Mouse (Mus musculus): ENCODE measurements around the gene Rinl. TPM values are rescaled to one million over a fixed set of nuclear protein-coding genes. Genes with fewer than 3 reads are reported as not detected.

The Rinl gene
- polyA plus RNA-seq, 1 experiment, result 94.3 TPM

GRCm38 (mm10) chr7:28787884-28788283 is 885 bp upstream of the Rinl start:
- Histone ChIP-seq H3K4me1 (ENCODE audit: control insufficient read depth, insufficient read depth, low read length) (peaks cover 3% of the 10 kb centered on the region; the same call in 1 of the 2 replicates), H3K4me3 (replicated peaks; ENCODE audit: control insufficient read depth, low read depth, low read length) (no peak overlapping the region), H3K27ac (ENCODE audit: control insufficient read depth, insufficient read depth, low read depth, low read length, poor library complexity) (peak overlapping the region; percentile 20; the same call in 1 of the 2 replicates)
- no peak for TF ChIP-seq CTCF (IDR thresholded peaks at IDR 0.05; ENCODE audit: control insufficient read depth, insufficient read depth, low read length)
- no peak for TF ChIP-seq POLR2A (IDR thresholded peaks at IDR 0.05; ENCODE audit: borderline replicate concordance, control insufficient read depth, low read depth, low read length)
- 79% methylated on average over 9 of the region's 9 CpGs for WGBS

- Histone ChIP-seq H3K27ac (ENCODE audit: control insufficient read depth, insufficient read depth, low read depth, low read length, poor library complexity) (peak overlapping the region; percentile 70), H3K4me3 (replicated peaks; ENCODE audit: control insufficient read depth, low read depth, low read length) (peak overlapping the region; percentile 81), H3K4me1 (ENCODE audit: control insufficient read depth, insufficient read depth, low read length) (peaks cover 3% of the 10 kb centered on the region; the same call in 1 of the 2 replicates)
- no peak for TF ChIP-seq POLR2A (IDR thresholded peaks at IDR 0.05; ENCODE audit: borderline replicate concordance, control insufficient read depth, low read depth, low read length)
- TF ChIP-seq CTCF (IDR thresholded peaks at IDR 0.05; ENCODE audit: control insufficient read depth, insufficient read depth, low read length), result no peak
- WGBS, result 67% methylated on average over 3 of the region's 3 CpGs
Observed at GRCm38 (mm10) chr7:28789235-28789634, 466 bp downstream of the Rinl start.

GRCm38 (mm10) chr7:28790066-28790806 is 1.5 kb downstream of the Rinl start:
- no peak for TF ChIP-seq POLR2A (IDR thresholded peaks at IDR 0.05; ENCODE audit: borderline replicate concordance, control insufficient read depth, low read depth, low read length)
- TF ChIP-seq CTCF (IDR thresholded peaks at IDR 0.05; ENCODE audit: control insufficient read depth, insufficient read depth, low read length), result no peak
- Histone ChIP-seq H3K4me1 (ENCODE audit: control insufficient read depth, insufficient read depth, low read length) (peaks cover 3% of the 10 kb centered on the region; the same call in 1 of the 2 replicates), H3K4me3 (replicated peaks; ENCODE audit: control insufficient read depth, low read depth, low read length) (no peak overlapping the region), H3K27ac (ENCODE audit: control insufficient read depth, insufficient read depth, low read depth, low read length, poor library complexity) (no peak overlapping the region)
- WGBS, result 70% methylated on average over 8 of the region's 8 CpGs

- TF ChIP-seq POLR2A (IDR thresholded peaks at IDR 0.05; ENCODE audit: borderline replicate concordance, control insufficient read depth, low read depth, low read length) (no peak), CTCF (IDR thresholded peaks at IDR 0.05; ENCODE audit: control insufficient read depth, insufficient read depth, low read length) (no peak)
- Histone ChIP-seq H3K4me1 (ENCODE audit: control insufficient read depth, insufficient read depth, low read length) (peaks cover 3% of the 10 kb centered on the region; the same call in 1 of the 2 replicates), H3K4me3 (replicated peaks; ENCODE audit: control insufficient read depth, low read depth, low read length) (no peak overlapping the region), H3K27ac (ENCODE audit: control insufficient read depth, insufficient read depth, low read depth, low read length, poor library complexity) (no peak overlapping the region)
Observed at GRCm38 (mm10) chr7:28791706-28792105, 2.9 kb downstream of the Rinl start.

- H3K4me3 ChIP-seq (replicated peaks; ENCODE audit: control insufficient read depth, low read depth, low read length), result no peak overlapping the region
- H3K4me1 ChIP-seq (ENCODE audit: control insufficient read depth, insufficient read depth, low read length), result peaks cover 3% of the 10 kb centered on the region; the same call in 1 of the 2 replicates
Observed at GRCm38 (mm10) chr7:28792391-28793185, 3.8 kb downstream of the Rinl start.

GRCm38 (mm10) chr7:28793834-28794233 is 5.1 kb downstream of the Rinl start:
- Histone ChIP-seq H3K4me1 (ENCODE audit: control insufficient read depth, insufficient read depth, low read length) (peaks cover 3% of the 10 kb centered on the region; the same call in 1 of the 2 replicates), H3K27ac (ENCODE audit: control insufficient read depth, insufficient read depth, low read depth, low read length, poor library complexity) (no peak overlapping the region), H3K4me3 (replicated peaks; ENCODE audit: control insufficient read depth, low read depth, low read length) (no peak overlapping the region)
- TF ChIP-seq CTCF (IDR thresholded peaks at IDR 0.05; ENCODE audit: control insufficient read depth, insufficient read depth, low read length), result peak; percentile 50; the same call in 1 of the 2 replicates
- TF ChIP-seq POLR2A (IDR thresholded peaks at IDR 0.05; ENCODE audit: borderline replicate concordance, control insufficient read depth, low read depth, low read length), result no peak
- WGBS, result 28% methylated on average over 2 of the region's 2 CpGs

More at GRCm38 (mm10) chr7:28792391-28793185, 3.8 kb downstream of the Rinl start:
- H3K27ac ChIP-seq (ENCODE audit: control insufficient read depth, insufficient read depth, low read depth, low read length, poor library complexity), result peak overlapping the region; percentile 41
- WGBS, result 54% methylated on average over 14 of the region's 14 CpGs
- TF ChIP-seq CTCF (IDR thresholded peaks at IDR 0.05; ENCODE audit: control insufficient read depth, insufficient read depth, low read length) (peak; percentile 29; the same call in 1 of the 2 replicates), POLR2A (IDR thresholded peaks at IDR 0.05; ENCODE audit: borderline replicate concordance, control insufficient read depth, low read depth, low read length) (no peak)

- 80% methylated on average over 3 of the region's 3 CpGs for WGBS
- Histone ChIP-seq H3K27ac (ENCODE audit: control insufficient read depth, insufficient read depth, low read depth, low read length, poor library complexity) (0 out of 2 replicates have a peak overlapping the region, but pooled peaks have one; percentile 13), H3K4me3 (replicated peaks; ENCODE audit: control insufficient read depth, low read depth, low read length) (no peak overlapping the region), H3K4me1 (ENCODE audit: control insufficient read depth, insufficient read depth, low read length) (peaks cover 3% of the 10 kb centered on the region; the same call in 1 of the 2 replicates)
- no peak for TF ChIP-seq CTCF (IDR thresholded peaks at IDR 0.05; ENCODE audit: control insufficient read depth, insufficient read depth, low read length)
- no peak for TF ChIP-seq POLR2A (IDR thresholded peaks at IDR 0.05; ENCODE audit: borderline replicate concordance, control insufficient read depth, low read depth, low read length)
Observed at GRCm38 (mm10) chr7:28794496-28794895, 5.7 kb downstream of the Rinl start.

- no peak for TF ChIP-seq CTCF (IDR thresholded peaks at IDR 0.05; ENCODE audit: control insufficient read depth, insufficient read depth, low read length)
- peak; percentile 25; the same call in 1 of the 2 replicates for TF ChIP-seq POLR2A (IDR thresholded peaks at IDR 0.05; ENCODE audit: borderline replicate concordance, control insufficient read depth, low read depth, low read length)
- 7% methylated on average over 15 of the region's 15 CpGs for WGBS
- H3K4me1 ChIP-seq (ENCODE audit: control insufficient read depth, insufficient read depth, low read length), result peaks cover 2% of the 10 kb centered on the region; the same call in 1 of the 2 replicates
- peak overlapping the region; percentile 76 for H3K27ac ChIP-seq (ENCODE audit: control insufficient read depth, insufficient read depth, low read depth, low read length, poor library complexity)
- H3K4me3 ChIP-seq (replicated peaks; ENCODE audit: control insufficient read depth, low read depth, low read length), result peak overlapping the region; percentile 56
Observed at GRCm38 (mm10) chr7:28795832-28796231, 7.1 kb downstream of the Rinl start.

Data from bone marrow, adult 2 months (tissue).